Mouse (Mus musculus) stomach, postnatal 0 days (tissue): ENCODE data around the gene Apc2. TPM values are rescaled to one million over a fixed set of nuclear protein-coding genes. Genes with fewer than 3 reads are reported as not detected.

Experiments used
- ATAC-seq: fragments of 200-750 bp; cut with Nextera tagmentation; 2 replicates; pipeline ENCODE4 v1.8.0; 2017; ENCODE audit not compliant: low FRiP score, low TSS enrichment
- DNase-seq: peaks from one replicate; pipeline ENCODE4 v3.0.0-alpha.2; 2016; ENCODE audit warnings: low spot score
- H3K27ac ChIP-seq: fragments of 300-500 bp; sonication (generic); replicated peaks from 2 replicates; pipeline ENCODE4 v1.5.1; 2014; ENCODE audit warnings: mild to moderate bottlenecking, control low read depth
- H3K27me3 ChIP-seq: fragments of 300-500 bp; sonication (generic); 2 replicates; pipeline ENCODE4 v1.6.1; 2014; ENCODE audit warnings: low read length; ENCODE audit not compliant: control insufficient read depth, insufficient read depth
- H3K36me3 ChIP-seq: fragments of 300-500 bp; sonication (generic); 2 replicates; pipeline ENCODE4 v1.6.1; 2014; ENCODE audit warnings: low read length, mixed read lengths; ENCODE audit not compliant: control insufficient read depth, insufficient read depth
- H3K4me1 ChIP-seq: fragments of 300-500 bp; sonication (generic); replicated peaks from 2 replicates; pipeline ENCODE4 v1.6.1; 2014; ENCODE audit warnings: antibody characterized with exemption; ENCODE audit not compliant: control insufficient read depth, insufficient read depth
- H3K4me2 ChIP-seq: fragments of 300-500 bp; sonication (generic); replicated peaks from 2 replicates; pipeline ENCODE4 v1.6.1; 2014; ENCODE audit warnings: low read depth, mild to moderate bottlenecking, control low read depth, moderate library complexity
- H3K4me3 ChIP-seq: fragments of 300-500 bp; sonication (generic); 2 replicates; pipeline ENCODE4 v1.5.1; 2014; ENCODE audit warnings: low read depth, low read length, control low read depth
- H3K9ac ChIP-seq: fragments of 300-500 bp; sonication (generic); 2 replicates; pipeline ENCODE4 v1.6.1; 2014; ENCODE audit warnings: mild to moderate bottlenecking, low read length, control low read depth, mixed read lengths
- H3K9me3 ChIP-seq: fragments of 300-500 bp; sonication (generic); 2 replicates; pipeline ENCODE4 v1.6.1; 2016; ENCODE audit warnings: low read length; ENCODE audit not compliant: control insufficient read depth
- CTCF ChIP-seq: IDR thresholded peaks from 2 replicates; pipeline ENCODE4 v1.5.1; 2016; ENCODE audit warnings: antibody characterized with exemption, low read depth, mild to moderate bottlenecking, moderate library complexity
- EP300 ChIP-seq: optimal IDR thresholded peaks from 2 replicates; pipeline ENCODE3; 2016; ENCODE audit warnings: antibody characterized with exemption
- WGBS: fragments of 180-500 bp; shearing (Covaris S2); extraction: QIAGEN DNeasy Blood & Tissue Kit; methylation state at CpG from one replicate; pipeline ENCODE4 v1.1.7; 2014; 5-methylcytosine and 5-hydroxymethylcytosine counted together
- polyA plus RNA-seq: library from polyadenylated mRNA; unstranded; fragments of >200 nt; fragmentation: Nextera tagmentation; extraction: Ambion mirVana; gene quantifications from 2 replicates; pipeline ENCODE4 v1.2.1, GENCODE M21; 2015

Apc2 gene
- polyA plus RNA-seq, 1 experiment from 2014 or later: 1.2 TPM

GRCm38 (mm10) chr10:80273847-80274246 lies 21.9 kb upstream of the Apc2 start:
- TF ChIP-seq CTCF: no peak
- Histone ChIP-seq H3K4me2 (no peak overlapping the region), H3K36me3 (peaks cover 28% of the 10 kb centered on the region), H3K27ac (no peak overlapping the region), H3K4me3 (no peak overlapping the region), H3K27me3 (no peaks in the 10 kb centered on the region), H3K4me1 (0 out of 2 replicates have a peak, but pooled peaks cover 3% of the 10 kb centered on the region), H3K9ac (no peak overlapping the region), H3K9me3 (no peaks in the 10 kb centered on the region)
- WGBS: 91% methylated on average over 3 of the region's 3 CpGs
- no peak for DNase-seq
- no peak for ATAC-seq

GRCm38 (mm10) chr10:80276238-80276637 lies 19.5 kb upstream of the Apc2 start:
- no peak for ATAC-seq
- 69% methylated on average over 5 of the region's 5 CpGs for WGBS

GRCm38 (mm10) chr10:80278390-80278789 lies 17.4 kb upstream of the Apc2 start:
- WGBS: 89% methylated on average over 9 of the region's 9 CpGs
- ATAC-seq (no peak), DNase-seq (no peak)
- Histone ChIP-seq H3K4me2 (no peak overlapping the region), H3K9ac (no peak overlapping the region), H3K36me3 (peaks cover 40% of the 10 kb centered on the region), H3K9me3 (no peaks in the 10 kb centered on the region), H3K4me3 (no peak overlapping the region), H3K27ac (no peak overlapping the region), H3K27me3 (no peaks in the 10 kb centered on the region), H3K4me1 (no peaks in the 10 kb centered on the region)
- TF ChIP-seq EP300: no peak
- TF ChIP-seq CTCF: no peak

More at GRCm38 (mm10) chr10:80276238-80276637, 19.5 kb upstream of the Apc2 start:
- no peak overlapping the region for H3K27ac ChIP-seq
- no peak for DNase-seq
- H3K4me2 ChIP-seq: no peak overlapping the region
- H3K9me3 ChIP-seq: no peaks in the 10 kb centered on the region
- peaks cover 42% of the 10 kb centered on the region for H3K36me3 ChIP-seq
- H3K27me3 ChIP-seq: no peaks in the 10 kb centered on the region
- no peak overlapping the region for H3K4me3 ChIP-seq
- TF ChIP-seq CTCF: no peak
- TF ChIP-seq EP300: no peak
- H3K9ac ChIP-seq: no peak overlapping the region
- H3K4me1 ChIP-seq: 0 out of 2 replicates have a peak, but pooled peaks cover 3% of the 10 kb centered on the region

- Histone ChIP-seq H3K4me2 (no peak overlapping the region), H3K9ac (no peak overlapping the region), H3K9me3 (no peaks in the 10 kb centered on the region), H3K4me1 (no peaks in the 10 kb centered on the region), H3K36me3 (peaks cover 47% of the 10 kb centered on the region), H3K27ac (no peak overlapping the region), H3K27me3 (no peaks in the 10 kb centered on the region), H3K4me3 (no peak overlapping the region)
- 93% methylated on average over 11 of the region's 12 CpGs for WGBS
- no peak for TF ChIP-seq CTCF
- TF ChIP-seq EP300: no peak
- DNase-seq: no peak
- ATAC-seq: no peak
Measured at GRCm38 (mm10) chr10:80279273-80279672, 16.5 kb upstream of the Apc2 start.

GRCm38 (mm10) chr10:80281304-80281703 lies 14.5 kb upstream of the Apc2 start:
- no peaks in the 10 kb centered on the region for H3K27me3 ChIP-seq
- no peak overlapping the region for H3K4me3 ChIP-seq
- ATAC-seq (peak; percentile 16; the same call in 1 of the 2 replicates), DNase-seq (peak; percentile 75)
- H3K36me3 ChIP-seq: peaks cover 52% of the 10 kb centered on the region
- no peaks in the 10 kb centered on the region for H3K9me3 ChIP-seq
- TF ChIP-seq EP300: no peak
- no peak for TF ChIP-seq CTCF
- 67% methylated on average over 7 of the region's 7 CpGs for WGBS
- no peak overlapping the region for H3K9ac ChIP-seq
- no peaks in the 10 kb centered on the region for H3K4me1 ChIP-seq
- H3K4me2 ChIP-seq: no peak overlapping the region
- peak overlapping the region; percentile 91 for H3K27ac ChIP-seq

- peaks cover 53% of the 10 kb centered on the region for H3K36me3 ChIP-seq
- no peaks in the 10 kb centered on the region for H3K9me3 ChIP-seq
- peak; percentile 77 for DNase-seq
- no peaks in the 10 kb centered on the region for H3K4me1 ChIP-seq
- no peaks in the 10 kb centered on the region for H3K27me3 ChIP-seq
- 66% methylated on average over 8 of the region's 8 CpGs for WGBS
- 0 out of 2 replicates have a peak, but pooled peaks have one; percentile 9 for ATAC-seq
- H3K4me3 ChIP-seq: no peak overlapping the region
- peak overlapping the region; percentile 91 for H3K27ac ChIP-seq
- TF ChIP-seq EP300 (no peak), CTCF (no peak)
- H3K4me2 ChIP-seq: no peak overlapping the region
- no peak overlapping the region for H3K9ac ChIP-seq
Measured at GRCm38 (mm10) chr10:80281921-80282371, 13.8 kb upstream of the Apc2 start.
